Mouse (Mus musculus): Measurements from ENCODE around the gene Mmp25. TPM values are rescaled to one million over a fixed set of nuclear protein-coding genes. Genes with fewer than 3 reads are reported as not detected.

Gene Mmp25
- total and polyA plus RNA-seq, 3 experiments, result not detected

- H3K79me2 ChIP-seq (replicated peaks; ENCODE audit: control insufficient read depth, extremely low read depth, insufficient read depth, poor library complexity, severe bottlenecking), result no peaks in the 10 kb centered on the region
- TF ChIP-seq ZMIZ1 (IDR thresholded peaks at IDR 0.05; ENCODE audit: low read depth, low read length) (no peak), NELFE (IDR thresholded peaks at IDR 0.05; ENCODE audit: low read depth, low read length) (no peak), ZC3H11A (IDR thresholded peaks at IDR 0.05; ENCODE audit: low read depth, low read length) (no peak), POLR2A (IDR thresholded peaks at IDR 0.05; ENCODE audit: low read depth, low read length) (no peak)
- no peak overlapping the region for H3K4me2 ChIP-seq (ENCODE audit: insufficient read depth, low read depth, poor library complexity, severe bottlenecking)
- no peak overlapping the region for H3K4me3 ChIP-seq (replicated peaks in 1 of 3; ENCODE audit: low read depth in 2 of 3, low read length in 2 of 3, poor library complexity in 1 of 3)
- H3K4me1 ChIP-seq (ENCODE audit: control insufficient read depth in 1 of 2, insufficient read depth in 2 of 2), result peaks cover 13 to 14% of the 10 kb centered on the region in 2 experiments
- H3K27ac ChIP-seq (ENCODE audit: insufficient read depth, low read depth), result no peak overlapping the region
- H3K9ac ChIP-seq (ENCODE audit: insufficient read depth, low read depth), result no peak overlapping the region
- DNase-seq (ENCODE audit: extremely low read depth), result no peak
- H3K27me3 ChIP-seq (replicated peaks), result peaks cover 65% of the 10 kb centered on the region
- H3K36me3 ChIP-seq (replicated peaks in 1 of 2; ENCODE audit: control insufficient read depth in 1 of 2, insufficient read depth in 1 of 2, low read length in 1 of 2), result no peaks in the 10 kb centered on the region
- in situ Hi-C loops (cut with MboI; ENCODE audit: low pct_ligation_motif_present, low pct_unique_long_range_greater_than_20kb, low sequenced_read_pairs) (loop anchor here (5.0 kb wide), 1 partner anchor 36 kb away; no protein-coding TSS in a partner anchor), dilution Hi-C loops (cut with MboI; ENCODE audit: extremely low pct_ligation_motif_present, extremely low pct_unique_long_range_greater_than_20kb, low sequenced_read_pairs) (no loop called here)
- H3K9me3 ChIP-seq (replicated peaks; ENCODE audit: low read length), result no peaks in the 10 kb centered on the region
Measured at GRCm38 (mm10) chr17:23603077-23603476, 42.0 kb downstream of the Mmp25 start.

GRCm38 (mm10) chr17:23601836-23602585 lies 43.1 kb downstream of the Mmp25 start:
- peaks cover 62% of the 10 kb centered on the region for H3K27me3 ChIP-seq (replicated peaks)
- no peak overlapping the region for H3K9ac ChIP-seq (ENCODE audit: insufficient read depth, low read depth)
- dilution Hi-C loops (cut with MboI; ENCODE audit: extremely low pct_ligation_motif_present, extremely low pct_unique_long_range_greater_than_20kb, low sequenced_read_pairs) (no loop called here), in situ Hi-C loops (cut with MboI; ENCODE audit: low pct_ligation_motif_present, low pct_unique_long_range_greater_than_20kb, low sequenced_read_pairs) (loop anchor here (5.0 kb wide), 1 partner anchor 35 kb away; no protein-coding TSS in a partner anchor)
- no peaks in the 10 kb centered on the region for H3K9me3 ChIP-seq (replicated peaks; ENCODE audit: low read length)
- H3K4me2 ChIP-seq (ENCODE audit: insufficient read depth, low read depth, poor library complexity, severe bottlenecking), result no peak overlapping the region
- no peak for DNase-seq (ENCODE audit: extremely low read depth)
- no peaks in the 10 kb centered on the region for H3K36me3 ChIP-seq (replicated peaks in 1 of 2; ENCODE audit: control insufficient read depth in 1 of 2, insufficient read depth in 1 of 2, low read length in 1 of 2)
- H3K4me3 ChIP-seq (replicated peaks in 1 of 3; ENCODE audit: low read depth in 2 of 3, low read length in 2 of 3, poor library complexity in 1 of 3), result no peak overlapping the region
- H3K27ac ChIP-seq (ENCODE audit: insufficient read depth, low read depth), result no peak overlapping the region
- H3K4me1 ChIP-seq (ENCODE audit: control insufficient read depth in 1 of 2, insufficient read depth in 2 of 2), result peaks cover 13 to 14% of the 10 kb centered on the region in 2 experiments
- TF ChIP-seq USF2 (conservative IDR thresholded peaks at IDR 0.05; ENCODE audit: low read depth, low read length) (no peak), ZMIZ1 (IDR thresholded peaks at IDR 0.05; ENCODE audit: low read depth, low read length) (no peak), CHD2 (IDR thresholded peaks at IDR 0.05; ENCODE audit: low read length) (no peak), CTCF (conservative IDR thresholded peaks at IDR 0.05 in 1 of 2, IDR thresholded peaks at IDR 0.05 in 1 of 2; ENCODE audit: low read depth in 2 of 2, low read length in 2 of 2) (no peak), E2F4 (IDR thresholded peaks at IDR 0.05; ENCODE audit: insufficient replicate concordance, low read depth, low read length) (no peak), ZNF384 (IDR thresholded peaks at IDR 0.05; ENCODE audit: low read depth, low read length) (no peak), MXI1 (IDR thresholded peaks at IDR 0.05; ENCODE audit: low read depth, low read length) (no peak), POLR2A (IDR thresholded peaks at IDR 0.05; ENCODE audit: low read depth, low read length) (no peak), CHD1 (IDR thresholded peaks at IDR 0.05; ENCODE audit: low read depth, low read length) (no peak), POLR2AphosphoS2 (IDR thresholded peaks at IDR 0.05; ENCODE audit: low read depth, low read length) (no peak), PAX5 (IDR thresholded peaks at IDR 0.05; ENCODE audit: low read length) (no peak)
- H3K79me2 ChIP-seq (replicated peaks; ENCODE audit: control insufficient read depth, extremely low read depth, insufficient read depth, poor library complexity, severe bottlenecking), result no peaks in the 10 kb centered on the region
